Mouse (Mus musculus) midbrain, embryonic 16.5 days (tissue): ENCODE data around the gene Bicra. TPM values are rescaled to one million over a fixed set of nuclear protein-coding genes. Genes with fewer than 3 reads are reported as not detected.

Experiments used
- ATAC-seq: fragments of 200-750 bp; cut with Nextera tagmentation; 2 replicates; pipeline ENCODE4 v1.8.0; 2017; ENCODE audit warnings: moderate TSS enrichment
- H3K27ac ChIP-seq: fragments of 300-500 bp; sonication (generic); 2 replicates; pipeline ENCODE4 v1.5.1; 2014; ENCODE audit warnings: mild to moderate bottlenecking, low read length, mixed read lengths
- H3K27me3 ChIP-seq: fragments of 300-500 bp; sonication (generic); 2 replicates; pipeline ENCODE4 v1.6.1; 2014; ENCODE audit warnings: low read depth, low read length, mixed read lengths; ENCODE audit not compliant: control insufficient read depth, insufficient read depth
- H3K36me3 ChIP-seq: fragments of 300-500 bp; sonication (generic); 2 replicates; pipeline ENCODE4 v1.6.1; 2014; ENCODE audit warnings: mild to moderate bottlenecking, low read length, moderate library complexity, mixed read lengths; ENCODE audit not compliant: control insufficient read depth, insufficient read depth
- H3K4me1 ChIP-seq: fragments of 300-500 bp; sonication (generic); 2 replicates; pipeline ENCODE4 v1.6.1; 2014; ENCODE audit warnings: mild to moderate bottlenecking, low read length, mixed read lengths; ENCODE audit not compliant: control insufficient read depth, insufficient read depth
- H3K4me2 ChIP-seq: fragments of 300-500 bp; sonication (generic); 2 replicates; pipeline ENCODE4 v1.6.1; 2014; ENCODE audit warnings: mild to moderate bottlenecking, low read length, mixed read lengths
- H3K4me3 ChIP-seq: fragments of 300-500 bp; sonication (generic); 2 replicates; pipeline ENCODE4 v1.5.1; 2014; ENCODE audit warnings: low read depth, mild to moderate bottlenecking, low read length, moderate library complexity, mixed read lengths
- H3K9ac ChIP-seq: fragments of 300-500 bp; sonication (generic); 2 replicates; pipeline ENCODE4 v1.6.1; 2014; ENCODE audit warnings: low read depth, low read length, mixed read lengths
- H3K9me3 ChIP-seq: fragments of 300-500 bp; sonication (generic); replicated peaks from 2 replicates; pipeline ENCODE4 v1.6.1; 2014; ENCODE audit warnings: mild to moderate bottlenecking, low read length, mixed read lengths; ENCODE audit not compliant: control insufficient read depth, poor library complexity, severe bottlenecking
- WGBS: fragments of 180-500 bp; shearing (Covaris S2); extraction: QIAGEN DNeasy Blood & Tissue Kit; methylation state at CpG from one replicate; pipeline ENCODE4 v1.1.7; 2014; 5-methylcytosine and 5-hydroxymethylcytosine counted together
- polyA plus RNA-seq: library from polyadenylated mRNA; unstranded; fragments of >200 nt; fragmentation: Nextera tagmentation; extraction: Ambion mirVana; gene quantifications from 2 replicates; pipeline ENCODE4 v1.2.1, GENCODE M21; 2015

Bicra gene
- polyA plus RNA-seq, 1 experiment from 2014 or later = 5.9 TPM

- Histone ChIP-seq H3K9ac (no peak overlapping the region), H3K9me3 (no peaks in the 10 kb centered on the region), H3K4me2 (no peak overlapping the region), H3K36me3 (peaks cover 29% of the 10 kb centered on the region), H3K27ac (no peak overlapping the region), H3K4me1 (no peaks in the 10 kb centered on the region), H3K4me3 (no peak overlapping the region), H3K27me3 (no peaks in the 10 kb centered on the region)
- ATAC-seq = no peak
- WGBS = 81% methylated on average over 4 of the region's 4 CpGs
Observed at GRCm38 (mm10) chr7:15975904-15976303, 71.8 kb downstream of the Bicra start.

- 95% methylated on average over 10 of the region's 10 CpGs for whole genome bisulfite sequencing
- H3K36me3 ChIP-seq = peaks cover 29% of the 10 kb centered on the region
- no peaks in the 10 kb centered on the region for H3K9me3 ChIP-seq
- no peak overlapping the region for H3K9ac ChIP-seq
- no peaks in the 10 kb centered on the region for H3K4me1 ChIP-seq
- H3K27me3 ChIP-seq = no peaks in the 10 kb centered on the region
- no peak overlapping the region for H3K4me3 ChIP-seq
- peak; percentile 22; the same call in 1 of the 2 replicates for ATAC-seq
- no peak overlapping the region for H3K27ac ChIP-seq
- no peak overlapping the region for H3K4me2 ChIP-seq
Observed at GRCm38 (mm10) chr7:15975451-15975850, 72.3 kb downstream of the Bicra start.

GRCm38 (mm10) chr7:15974712-15975111 is 73.0 kb downstream of the Bicra start:
- no peak for ATAC-seq
- H3K27me3 ChIP-seq = no peaks in the 10 kb centered on the region
- H3K36me3 ChIP-seq = peaks cover 29% of the 10 kb centered on the region
- no peak overlapping the region for H3K27ac ChIP-seq
- no peaks in the 10 kb centered on the region for H3K4me1 ChIP-seq
- H3K4me3 ChIP-seq = no peak overlapping the region
- H3K9me3 ChIP-seq = no peaks in the 10 kb centered on the region
- no peak overlapping the region for H3K4me2 ChIP-seq
- H3K9ac ChIP-seq = no peak overlapping the region
- WGBS = 58% methylated on average over 5 of the region's 5 CpGs

- Histone ChIP-seq H3K36me3 (peaks cover 24% of the 10 kb centered on the region), H3K9me3 (no peaks in the 10 kb centered on the region), H3K4me1 (no peaks in the 10 kb centered on the region; the same call in 1 of the 2 replicates), H3K9ac (no peak overlapping the region), H3K27me3 (no peaks in the 10 kb centered on the region), H3K4me2 (no peak overlapping the region), H3K4me3 (no peak overlapping the region), H3K27ac (no peak overlapping the region)
- WGBS = 68% methylated on average over 23 of the region's 25 CpGs
- ATAC-seq = no peak
Observed at GRCm38 (mm10) chr7:15972247-15972646, 75.5 kb downstream of the Bicra start.

GRCm38 (mm10) chr7:15969674-15970073 is 78.0 kb downstream of the Bicra start:
- no peaks in the 10 kb centered on the region; the same call in 1 of the 2 replicates for H3K4me1 ChIP-seq
- no peaks in the 10 kb centered on the region for H3K27me3 ChIP-seq
- no peak overlapping the region for H3K4me2 ChIP-seq
- no peak overlapping the region for H3K27ac ChIP-seq
- no peak overlapping the region for H3K4me3 ChIP-seq
- 75% methylated on average over 3 of the region's 3 CpGs for whole genome bisulfite sequencing
- H3K36me3 ChIP-seq = peaks cover 16% of the 10 kb centered on the region
- H3K9me3 ChIP-seq = no peaks in the 10 kb centered on the region
- no peak overlapping the region for H3K9ac ChIP-seq
- ATAC-seq = no peak

- H3K4me3 ChIP-seq = no peak overlapping the region
- H3K9me3 ChIP-seq = no peaks in the 10 kb centered on the region
- H3K9ac ChIP-seq = no peak overlapping the region
- H3K4me2 ChIP-seq = no peak overlapping the region
- WGBS = 88% methylated on average over 8 of the region's 8 CpGs
- peaks cover 12% of the 10 kb centered on the region for H3K36me3 ChIP-seq
- H3K4me1 ChIP-seq = no peaks in the 10 kb centered on the region; the same call in 1 of the 2 replicates
- ATAC-seq = no peak
- no peak overlapping the region for H3K27ac ChIP-seq
- H3K27me3 ChIP-seq = no peaks in the 10 kb centered on the region
Observed at GRCm38 (mm10) chr7:15968322-15968721, 79.4 kb downstream of the Bicra start.

- no peaks in the 10 kb centered on the region for H3K27me3 ChIP-seq
- no peak within 1 kb of the TSS for H3K9ac ChIP-seq
- 1% methylated on average over 22 of the region's 22 CpGs for WGBS
- H3K9me3 ChIP-seq = no peaks in the 10 kb centered on the region
- peaks cover 3% of the 10 kb centered on the region; the same call in 1 of the 2 replicates for H3K4me1 ChIP-seq
- H3K4me3 ChIP-seq = peak within 1 kb of the TSS; percentile 24
- H3K27ac ChIP-seq = no peak within 1 kb of the TSS
- peaks cover 9% of the 10 kb centered on the region for H3K36me3 ChIP-seq
- H3K4me2 ChIP-seq = peak within 1 kb of the TSS; percentile 44
- ATAC-seq = peak; percentile 50
Observed at GRCm38 (mm10) chr7:15967312-15967711, 80.4 kb downstream of the Bicra start, which contains the start of gene Ehd2. Ehd2 (minus strand) TSS chr7:15967567.

GRCm38 (mm10) chr7:15966489-15966888 is 81.2 kb downstream of the Bicra start:
- ATAC-seq = no peak
- H3K4me2 ChIP-seq = no peak overlapping the region
- 84% methylated on average over 3 of the region's 3 CpGs for WGBS
- H3K4me3 ChIP-seq = no peak overlapping the region
- H3K9me3 ChIP-seq = no peaks in the 10 kb centered on the region
- no peak overlapping the region for H3K9ac ChIP-seq
- no peaks in the 10 kb centered on the region for H3K27me3 ChIP-seq
- H3K36me3 ChIP-seq = peaks cover under 1% of the 10 kb centered on the region; the same call in 1 of the 2 replicates
- H3K4me1 ChIP-seq = peaks cover 3% of the 10 kb centered on the region; the same call in 1 of the 2 replicates
- no peak overlapping the region for H3K27ac ChIP-seq

- no peak overlapping the region for H3K4me3 ChIP-seq
- no peak for ATAC-seq
- H3K9ac ChIP-seq = no peak overlapping the region
- no peaks in the 10 kb centered on the region for H3K36me3 ChIP-seq
- H3K4me1 ChIP-seq = peaks cover 3% of the 10 kb centered on the region; the same call in 1 of the 2 replicates
- WGBS = 88% methylated on average over 32 of the region's 32 CpGs
- no peak overlapping the region for H3K27ac ChIP-seq
- H3K4me2 ChIP-seq = no peak overlapping the region
- H3K9me3 ChIP-seq = no peaks in the 10 kb centered on the region
- H3K27me3 ChIP-seq = no peaks in the 10 kb centered on the region
Observed at GRCm38 (mm10) chr7:15963798-15964652, 83.7 kb downstream of the Bicra start.
